Mouse (Mus musculus) kidney, embryonic 14.5 days (tissue): Measurements from ENCODE around the gene Rptor. TPM values are rescaled to one million over a fixed set of nuclear protein-coding genes. Genes with fewer than 3 reads are reported as not detected.
A peak's percentile ranks its signal among the peaks of the same experiment; 100 is the strongest.

ENCODE experiments used
- ATAC-seq: fragments of 200-750 bp; cut with Nextera tagmentation; 2 replicates; pipeline ENCODE4 v1.8.0; 2017; ENCODE audit warnings: moderate number of reproducible peaks, mild to moderate bottlenecking, moderate TSS enrichment, moderate library complexity; ENCODE audit not compliant: low FRiP score, low TSS enrichment
- H3K27ac ChIP-seq: fragments of 300-500 bp; sonication (generic); 2 replicates; pipeline ENCODE4 v1.5.1; 2014; ENCODE audit warnings: low read depth, mild to moderate bottlenecking, low read length, moderate library complexity, mixed read lengths
- H3K27me3 ChIP-seq: fragments of 300-500 bp; sonication (generic); 2 replicates; pipeline ENCODE4 v1.6.1; 2014; ENCODE audit warnings: mild to moderate bottlenecking, low read length; ENCODE audit not compliant: control insufficient read depth, insufficient read depth
- H3K36me3 ChIP-seq: fragments of 300-500 bp; sonication (generic); 2 replicates; pipeline ENCODE4 v1.6.1; 2014; ENCODE audit warnings: low read length, mixed read lengths; ENCODE audit not compliant: control insufficient read depth, insufficient read depth
- H3K4me1 ChIP-seq: fragments of 300-500 bp; sonication (generic); 2 replicates; pipeline ENCODE4 v1.6.1; 2014; ENCODE audit warnings: low read length, mixed read lengths; ENCODE audit not compliant: control insufficient read depth, insufficient read depth
- H3K4me2 ChIP-seq: fragments of 300-500 bp; sonication (generic); replicated peaks from 2 replicates; pipeline ENCODE4 v1.6.1; 2014; ENCODE audit warnings: low read depth, mild to moderate bottlenecking, low read length
- H3K4me3 ChIP-seq: fragments of 300-500 bp; sonication (generic); 2 replicates; pipeline ENCODE4 v1.5.1; 2014; ENCODE audit warnings: mild to moderate bottlenecking, low read length
- H3K9ac ChIP-seq: fragments of 300-500 bp; sonication (generic); 2 replicates; pipeline ENCODE4 v1.6.1; 2014; ENCODE audit warnings: low read depth, mild to moderate bottlenecking, low read length, moderate library complexity
- H3K9me3 ChIP-seq: fragments of 300-500 bp; sonication (generic); 2 replicates; pipeline ENCODE4 v1.6.1; 2016; ENCODE audit warnings: low read length; ENCODE audit not compliant: control insufficient read depth
- WGBS: fragments of 180-500 bp; shearing (Covaris S2); extraction: QIAGEN DNeasy Blood & Tissue Kit; methylation state at CpG from one replicate; pipeline ENCODE4 v1.1.7; 2014; 5-methylcytosine and 5-hydroxymethylcytosine counted together
- polyA plus RNA-seq: library from polyadenylated mRNA; unstranded; fragments of >200 nt; fragmentation: Nextera tagmentation; extraction: Ambion mirVana; gene quantifications from 2 replicates; pipeline ENCODE4 v1.2.1, GENCODE M21; 2014

The Rptor gene
- polyA plus RNA-seq, 1 experiment from 2014 or later, result 15.7 TPM

DNA sequence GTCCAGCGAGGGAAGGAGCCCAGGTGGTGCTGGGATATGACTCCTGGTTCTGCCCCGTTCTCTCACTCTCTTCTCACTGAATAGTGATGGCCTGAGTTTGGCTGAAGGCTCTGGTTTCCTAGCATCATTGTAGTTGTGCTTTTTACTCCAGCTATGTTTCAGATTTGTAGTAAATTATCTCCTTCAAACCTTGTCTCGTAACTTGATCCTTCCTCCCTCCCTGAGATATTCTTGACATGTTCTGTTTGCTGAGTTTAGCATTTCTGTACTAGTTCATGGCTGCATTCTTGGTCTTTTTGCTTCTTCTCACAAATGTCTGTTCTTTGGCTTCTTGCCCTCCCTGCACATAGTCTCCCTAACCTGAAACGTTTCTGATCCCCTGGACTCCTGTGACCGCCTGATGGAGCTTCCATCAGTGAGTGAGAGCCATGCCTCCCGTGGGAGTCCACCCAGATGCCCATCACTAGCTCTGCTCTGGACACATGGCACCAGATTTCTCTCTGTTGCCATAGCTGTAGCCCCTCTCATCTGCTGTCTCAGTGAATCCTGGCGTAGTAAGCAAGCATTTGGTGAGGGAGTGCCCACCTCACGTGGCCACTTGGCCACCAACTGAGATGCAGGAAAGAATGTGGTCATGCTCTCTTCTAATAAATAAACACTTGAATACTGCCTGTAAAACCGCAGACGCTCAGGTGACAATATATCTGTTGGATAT is 91.6 kb downstream of the Rptor start:
- no peaks in the 10 kb centered on the region for H3K36me3 ChIP-seq
- 34% methylated on average over 10 of the region's 10 CpGs for whole genome bisulfite sequencing
- H3K27me3 ChIP-seq, result no peaks in the 10 kb centered on the region
- peaks cover 22% of the 10 kb centered on the region for H3K4me1 ChIP-seq
- no peak overlapping the region for H3K4me3 ChIP-seq
- no peak overlapping the region for H3K9ac ChIP-seq
- H3K9me3 ChIP-seq, result no peaks in the 10 kb centered on the region
- H3K4me2 ChIP-seq, result no peak overlapping the region
- ATAC-seq, result no peak
- peak overlapping the region; percentile 52; the same call in 1 of the 2 replicates for H3K27ac ChIP-seq

DNA sequence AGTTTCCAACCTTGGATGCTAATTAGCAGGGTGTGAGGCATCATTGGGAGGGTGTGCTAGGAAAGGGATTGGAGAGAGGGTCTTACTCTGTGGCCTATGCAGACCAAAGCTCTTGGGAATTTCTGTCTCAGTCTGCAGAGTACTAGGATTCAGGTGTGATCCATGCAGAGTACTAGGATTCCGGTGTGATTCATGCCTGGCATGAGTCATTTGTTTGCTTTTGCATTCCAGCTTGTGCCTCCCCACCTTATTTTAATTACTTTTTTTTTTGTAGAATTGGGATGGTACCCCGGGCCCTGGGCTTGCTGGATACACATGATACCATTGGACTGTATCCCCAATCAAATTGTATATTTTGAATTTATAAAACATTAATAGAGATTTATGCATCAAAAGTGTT is 93.7 kb downstream of the Rptor start:
- 74% methylated on average over 2 of the region's 2 CpGs for WGBS
- H3K4me2 ChIP-seq, result no peak overlapping the region
- no peaks in the 10 kb centered on the region for H3K9me3 ChIP-seq
- H3K9ac ChIP-seq, result no peak overlapping the region
- no peaks in the 10 kb centered on the region for H3K27me3 ChIP-seq
- no peaks in the 10 kb centered on the region for H3K36me3 ChIP-seq
- no peak overlapping the region for H3K27ac ChIP-seq
- no peak for ATAC-seq
- H3K4me3 ChIP-seq, result no peak overlapping the region
- H3K4me1 ChIP-seq, result peaks cover 14% of the 10 kb centered on the region; the same call in 1 of the 2 replicates

GRCm38 (mm10) chr11:119705381-119706066 is 102.8 kb downstream of the Rptor start:
- H3K4me2 ChIP-seq, result no peak overlapping the region
- WGBS, result 70% methylated on average over 4 of the region's 6 CpGs
- H3K4me1 ChIP-seq, result no peaks in the 10 kb centered on the region
- no peaks in the 10 kb centered on the region for H3K9me3 ChIP-seq
- H3K27me3 ChIP-seq, result no peaks in the 10 kb centered on the region
- H3K27ac ChIP-seq, result no peak overlapping the region
- no peak overlapping the region for H3K4me3 ChIP-seq
- ATAC-seq, result no peak
- no peaks in the 10 kb centered on the region for H3K36me3 ChIP-seq
- H3K9ac ChIP-seq, result no peak overlapping the region

DNA sequence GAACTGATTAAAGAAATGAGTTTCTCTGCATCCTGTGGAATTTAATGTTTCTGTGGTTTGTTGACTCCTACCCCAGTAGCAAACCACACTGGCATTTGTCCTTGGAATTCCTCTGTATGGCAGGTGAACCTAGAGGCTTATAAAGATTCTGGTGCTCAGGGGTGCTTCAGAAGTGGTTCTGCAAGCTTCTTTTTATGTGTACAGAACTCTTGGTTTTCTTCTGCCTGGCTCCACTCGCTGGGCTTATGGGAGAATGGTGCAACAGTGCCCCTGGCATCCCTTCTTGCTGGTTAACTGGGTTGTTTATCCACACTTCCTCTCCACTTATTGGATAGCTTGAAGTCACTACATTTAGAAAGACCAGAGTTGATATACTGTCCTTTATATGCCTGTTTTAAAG is 104.6 kb downstream of the Rptor start:
- ATAC-seq, result no peak
- Histone ChIP-seq H3K27ac (no peak overlapping the region), H3K4me2 (no peak overlapping the region), H3K9ac (no peak overlapping the region), H3K4me3 (no peak overlapping the region), H3K27me3 (no peaks in the 10 kb centered on the region), H3K36me3 (no peaks in the 10 kb centered on the region), H3K4me1 (no peaks in the 10 kb centered on the region), H3K9me3 (no peaks in the 10 kb centered on the region)
- 87% methylated on average over 1 of the region's 1 CpGs for WGBS

- Histone ChIP-seq H3K27ac (no peak overlapping the region), H3K4me2 (no peak overlapping the region), H3K9me3 (no peaks in the 10 kb centered on the region), H3K4me1 (0 out of 2 replicates have a peak, but pooled peaks cover 1% of the 10 kb centered on the region), H3K27me3 (no peaks in the 10 kb centered on the region), H3K9ac (no peak overlapping the region), H3K4me3 (no peak overlapping the region), H3K36me3 (no peaks in the 10 kb centered on the region)
- ATAC-seq, result no peak
- 73% methylated on average over 4 of the region's 4 CpGs for WGBS
Observed at GRCm38 (mm10) chr11:119709239-119709638, 106.5 kb downstream of the Rptor start.

- Histone ChIP-seq H3K9ac (no peak overlapping the region), H3K4me1 (peaks cover 12% of the 10 kb centered on the region; the same call in 1 of the 2 replicates), H3K27ac (no peak overlapping the region), H3K4me2 (no peak overlapping the region), H3K36me3 (no peaks in the 10 kb centered on the region), H3K27me3 (no peaks in the 10 kb centered on the region), H3K9me3 (no peaks in the 10 kb centered on the region), H3K4me3 (no peak overlapping the region)
- ATAC-seq, result no peak
- WGBS, result 85% methylated on average over 3 of the region's 3 CpGs
Observed at GRCm38 (mm10) chr11:119710338-119710737, 107.6 kb downstream of the Rptor start.

GRCm38 (mm10) chr11:119710822-119711221 is 108.1 kb downstream of the Rptor start:
- Histone ChIP-seq H3K9me3 (no peaks in the 10 kb centered on the region), H3K4me3 (no peak overlapping the region), H3K36me3 (no peaks in the 10 kb centered on the region), H3K27me3 (no peaks in the 10 kb centered on the region), H3K27ac (no peak overlapping the region), H3K4me2 (no peak overlapping the region), H3K9ac (no peak overlapping the region), H3K4me1 (peaks cover 14% of the 10 kb centered on the region; the same call in 1 of the 2 replicates)
- 84% methylated on average over 5 of the region's 5 CpGs for WGBS
- no peak for ATAC-seq

GRCm38 (mm10) chr11:119715437-119715836 is 112.7 kb downstream of the Rptor start:
- Histone ChIP-seq H3K36me3 (no peaks in the 10 kb centered on the region), H3K4me2 (no peak overlapping the region), H3K4me1 (peaks cover 14% of the 10 kb centered on the region; the same call in 1 of the 2 replicates), H3K4me3 (no peak overlapping the region), H3K27me3 (no peaks in the 10 kb centered on the region), H3K9ac (no peak overlapping the region), H3K27ac (no peak overlapping the region), H3K9me3 (no peaks in the 10 kb centered on the region)
- 17% methylated on average over 5 of the region's 5 CpGs for WGBS
- ATAC-seq, result peak; percentile 83
